Mouse (Mus musculus) layer of hippocampus, adult 9-11 months (tissue): ENCODE measurements around the gene Rmi2.

ENCODE experiments used
- DNase-seq: peaks from one replicate; pipeline ENCODE4 v3.0.0; 2022

The Rmi2 gene

DNA sequence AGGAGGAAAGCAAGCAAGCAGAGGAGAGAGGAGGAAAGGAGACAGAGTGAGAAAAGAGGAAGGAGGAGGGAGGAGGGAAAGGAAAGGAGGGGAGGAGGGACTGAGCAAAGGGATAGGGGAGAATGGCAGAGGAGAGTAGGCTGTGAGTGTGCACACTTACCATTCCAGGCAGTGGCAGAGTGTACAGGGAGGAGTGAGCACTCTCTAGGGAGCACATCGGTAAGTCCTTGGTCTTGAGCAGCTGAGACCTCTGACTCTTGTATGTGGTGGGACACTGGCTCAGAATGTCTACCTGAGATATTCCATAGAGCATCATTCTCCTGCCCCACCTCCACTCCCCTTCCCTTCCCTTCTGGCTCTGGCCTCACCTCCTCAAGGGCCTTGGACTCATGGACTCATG is 99.2 kb downstream of the Rmi2 start:
- DNase-seq, result no peak

DNA sequence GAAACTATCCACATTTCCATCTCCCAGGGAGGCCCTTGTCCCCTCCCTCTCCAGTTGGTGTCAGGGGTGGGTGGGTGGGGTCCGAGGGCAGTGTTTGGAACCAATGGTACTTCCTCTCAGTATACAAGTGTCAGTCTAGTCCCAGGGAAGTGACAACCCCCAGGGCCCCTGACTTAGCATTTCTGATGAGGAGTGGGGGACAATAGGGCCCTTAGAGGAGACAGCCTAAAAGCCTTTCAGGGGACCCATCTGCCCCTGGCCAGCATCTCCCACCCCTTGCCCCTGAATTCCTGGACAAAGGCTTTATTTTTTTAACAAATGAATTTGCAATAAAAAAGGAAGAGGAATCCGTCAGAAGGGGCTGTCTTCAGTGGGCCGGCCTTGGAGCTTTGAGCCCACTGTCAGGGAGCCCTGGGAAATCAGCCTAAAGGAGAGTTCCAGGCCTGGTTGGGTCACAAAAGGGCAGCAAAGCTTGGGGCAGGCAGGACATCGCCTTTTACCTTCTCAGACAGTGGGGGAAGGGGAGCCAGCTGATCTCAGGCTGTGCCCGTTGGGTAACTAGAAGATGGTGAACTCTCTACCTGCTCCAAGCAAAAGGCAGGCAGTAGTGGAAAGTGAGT is 102.0 kb downstream of the Rmi2 start:
- DNase-seq, result no peak

DNA sequence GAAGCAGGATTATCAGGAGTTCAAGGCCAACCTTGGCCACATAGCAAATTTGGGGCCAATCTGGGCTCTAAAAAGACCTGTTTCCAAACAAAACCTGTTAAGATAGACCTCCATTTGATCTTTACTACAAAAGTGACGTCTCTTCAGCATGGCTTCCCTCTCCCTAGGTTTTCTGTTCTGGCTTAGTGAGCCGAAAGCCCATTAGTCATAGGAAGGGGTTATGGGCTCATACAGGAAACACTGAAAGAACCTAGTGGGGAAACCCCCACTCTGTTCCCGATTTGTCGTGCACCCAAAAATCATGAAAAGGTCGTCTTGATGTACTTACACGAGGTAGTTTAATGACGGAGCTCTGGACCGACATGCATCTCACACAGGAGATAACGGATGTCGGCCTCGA is 102.6 kb downstream of the Rmi2 start:
- DNase-seq, result no peak

DNA sequence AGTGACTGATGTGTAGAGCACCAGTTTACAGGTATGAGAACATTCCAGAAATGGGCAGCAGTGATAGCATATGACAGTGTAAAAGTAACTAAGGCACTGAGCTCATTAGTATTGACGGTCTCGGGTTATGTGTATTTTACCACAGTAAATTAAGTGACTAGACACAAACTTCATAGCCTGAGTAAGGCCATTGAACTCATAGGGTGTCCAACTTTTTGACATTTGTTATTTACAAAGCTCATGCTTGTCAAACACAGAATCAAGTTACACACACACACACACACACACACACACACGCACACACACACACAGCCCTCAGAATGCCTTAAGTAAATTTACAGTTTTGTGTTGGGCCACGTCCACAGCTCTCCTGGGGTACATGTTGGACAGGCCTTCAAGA is 105.1 kb downstream of the Rmi2 start:
- DNase-seq, result no peak

DNA sequence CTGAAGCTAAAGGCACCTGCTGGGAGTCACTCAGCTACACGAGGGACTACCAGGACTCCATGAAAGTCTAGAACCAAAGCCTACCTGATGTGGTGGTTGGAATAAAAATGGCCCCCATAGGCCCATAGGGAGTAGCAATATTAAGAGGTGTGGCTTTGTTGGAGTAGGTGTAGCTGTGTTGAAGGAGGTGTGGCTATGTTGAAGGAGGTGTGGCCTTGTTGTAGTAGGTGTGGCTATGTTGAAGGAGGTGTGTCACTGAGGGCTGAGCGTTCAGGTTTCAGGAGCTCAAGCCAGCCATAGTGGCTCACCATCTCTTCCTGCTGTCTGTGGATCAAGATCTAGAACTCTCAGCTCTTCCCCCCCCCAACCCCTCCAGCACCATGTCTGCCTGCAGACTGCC is 105.8 kb downstream of the Rmi2 start:
- no peak for DNase-seq
